Mouse (Mus musculus): ENCODE data around the gene 1700028K03Rik. TPM values are rescaled to one million over a fixed set of nuclear protein-coding genes. Genes with fewer than 3 reads are reported as not detected.
A peak's percentile ranks its signal among the peaks of the same experiment; 100 is the strongest.

1700028K03Rik gene
- polyA plus RNA-seq, 1 experiment: 0.06 TPM

GRCm38 (mm10) chr5:107545927-107546326 is 11.4 kb downstream of the 1700028K03Rik start:
- no peak for DNase-seq (ENCODE audit: low spot score)

- no peak for DNase-seq (ENCODE audit: low spot score)
Observed at GRCm38 (mm10) chr5:107547955-107548354, 13.4 kb downstream of the 1700028K03Rik start.

GRCm38 (mm10) chr5:107548444-107548843 is 13.9 kb downstream of the 1700028K03Rik start:
- no peak for DNase-seq (ENCODE audit: low spot score)

- DNase-seq (ENCODE audit: low spot score): no peak
Observed at GRCm38 (mm10) chr5:107554336-107554735, 19.8 kb downstream of the 1700028K03Rik start.

- no peak for DNase-seq (ENCODE audit: low spot score)
Observed at GRCm38 (mm10) chr5:107556969-107557368, 22.5 kb downstream of the 1700028K03Rik start.

- no peak for DNase-seq (ENCODE audit: low spot score)
Observed at GRCm38 (mm10) chr5:107569148-107569547, 34.6 kb downstream of the 1700028K03Rik start.

GRCm38 (mm10) chr5:107597301-107598077 is 63.0 kb downstream of the 1700028K03Rik start, which contains the start of the genes Rpap2 and Glmn:
TSS of gene Rpap2 (plus strand) at chr5:107597373.
TSS of gene Glmn (minus strand) at chr5:107597888.
- DNase-seq (ENCODE audit: low spot score): peak; percentile 85

GRCm38 (mm10) chr5:107598380-107598779 is 63.9 kb downstream of the 1700028K03Rik start:
- DNase-seq (ENCODE audit: low spot score): no peak

Other genes with a start within 250 kb of the 1700028K03Rik start
- 42.5 and 61.3 TPM in 2 replicates for gene Tgfbr3, start 245.1 kb upstream of the 1700028K03Rik start, polyA plus RNA-seq (2012; rRNA removed)
- 2.5 and 2.7 TPM in 2 replicates for gene Brdt, start 203.6 kb upstream of the 1700028K03Rik start, polyA plus RNA-seq (2012; rRNA removed)
- gene Ephx4, start 132.0 kb upstream of the 1700028K03Rik start, polyA plus RNA-seq (2012; rRNA removed): 0.40 and 0.70 TPM in 2 replicates
- gene Lpcat2b, start 103.2 kb upstream of the 1700028K03Rik start, polyA plus RNA-seq (2012; rRNA removed): not detected in 2 replicates
- 3.5 and 3.7 TPM in 2 replicates for gene Btbd8, start 96.7 kb upstream of the 1700028K03Rik start, polyA plus RNA-seq (2012; rRNA removed)
- gene Gm42669, start 27.1 kb upstream of the 1700028K03Rik start, polyA plus RNA-seq (2012; rRNA removed): 0.04 and 0.12 TPM in 2 replicates
- 13.5 and 15.1 TPM in 2 replicates for gene Rpap2, start 62.7 kb downstream of the 1700028K03Rik start, polyA plus RNA-seq (2012; rRNA removed)
- gene Glmn, start 63.2 kb downstream of the 1700028K03Rik start, polyA plus RNA-seq (2012; rRNA removed): 6.5 and 8.0 TPM in 2 replicates
- gene Gfi1, start 191.3 kb downstream of the 1700028K03Rik start, polyA plus RNA-seq (2012; rRNA removed): 0.46 and 0.52 TPM in 2 replicates

All from urinary bladder, adult 2 months (tissue).